Mouse (Mus musculus) central nervous system, embryonic 14 days (tissue): ENCODE measurements around the gene Dnaaf2. TPM values are rescaled to one million over a fixed set of nuclear protein-coding genes. Genes with fewer than 3 reads are reported as not detected.

ENCODE experiments used
- polyA plus RNA-seq: library from polyadenylated mRNA; depleted of rRNA; stranded (reverse); fragments of >200 nt; gene quantifications from 2 replicates; pipeline ENCODE4 v1.2.3, GENCODE M21; 2012; rRNA removed

The Dnaaf2 gene
- polyA plus RNA-seq = 4.4 and 5.1 TPM in 2 replicates

GRCm38 (mm10) chr12:69198164-69198535, at the start of gene Dnaaf2:
Gene Dnaaf2 (minus strand): TSS chr12:69198429.

GRCm38 (mm10) chr12:69240876-69241275, 42.6 kb upstream of the Dnaaf2 start, which contains the start of gene Klhdc1:
Gene Klhdc1 (plus strand): TSS chr12:69241176.

GRCm38 (mm10) chr12:69227776-69228466, 29.7 kb upstream of the Dnaaf2 start, which contains the start of gene Pole2:
Gene Pole2 (minus strand): TSS chr12:69228195.

GRCm38 (mm10) chr12:69204052-69204833, 6.0 kb upstream of the Dnaaf2 start, which contains the start of gene Gm49384:
Gene Gm49384 (minus strand): TSS chr12:69204267.

GRCm38 (mm10) chr12:69196444-69197377, 1.5 kb downstream of the Dnaaf2 start, which contains the start of gene Gm49383:
Gene Gm49383 (minus strand): TSS chr12:69197104.

GRCm38 (mm10) chr12:69183583-69184308, 14.5 kb downstream of the Dnaaf2 start, which contains the start of the genes Rpl36al and Mgat2:
Gene Rpl36al (minus strand): TSS chr12:69184083.
Gene Mgat2 (plus strand): TSS chr12:69184157.

GRCm38 (mm10) chr12:69168461-69169106, 29.6 kb downstream of the Dnaaf2 start, which contains the start of gene Lrr1:
Gene Lrr1 (plus strand): TSS chr12:69168814.

GRCm38 (mm10) chr12:69158765-69159577, 39.3 kb downstream of the Dnaaf2 start, which contains the start of gene Rps29:
Gene Rps29 (minus strand): TSS chr12:69159186.

Other genes with a start within 250 kb of the Dnaaf2 start
- gene Rps29, start 39.2 kb downstream of the Dnaaf2 start, polyA plus RNA-seq = 1,832 and 1,852 TPM in 2 replicates
- 7.5 and 9.5 TPM in 2 replicates for gene Lrr1, start 29.6 kb downstream of the Dnaaf2 start, polyA plus RNA-seq
- gene Rpl36al, start 14.3 kb downstream of the Dnaaf2 start, polyA plus RNA-seq = 439 and 444 TPM in 2 replicates
- 19.0 and 20.9 TPM in 2 replicates for gene Mgat2, start 14.3 kb downstream of the Dnaaf2 start, polyA plus RNA-seq
- 5.6 and 6.8 TPM in 2 replicates for gene Gm49383, start 1.3 kb downstream of the Dnaaf2 start, polyA plus RNA-seq
- gene Gm49384, start 5.8 kb upstream of the Dnaaf2 start, polyA plus RNA-seq = 9.1 and 10.4 TPM in 2 replicates
- 13.2 and 14.2 TPM in 2 replicates for gene Pole2, start 29.8 kb upstream of the Dnaaf2 start, polyA plus RNA-seq
- gene Klhdc1, start 42.7 kb upstream of the Dnaaf2 start, polyA plus RNA-seq = 3.2 and 7.1 TPM in 2 replicates
- gene Klhdc2, start 98.3 kb upstream of the Dnaaf2 start, polyA plus RNA-seq = 173 and 195 TPM in 2 replicates
- 37.7 and 37.8 TPM in 2 replicates for gene Nemf, start 158.7 kb upstream of the Dnaaf2 start, polyA plus RNA-seq
- 65.7 and 69.5 TPM in 2 replicates for gene Arf6, start 173.7 kb upstream of the Dnaaf2 start, polyA plus RNA-seq
- gene Gm9887, start 174.0 kb upstream of the Dnaaf2 start, polyA plus RNA-seq = 0.20 and 0.26 TPM in 2 replicates